Mouse (Mus musculus): ENCODE measurements around the gene Entpd3.

GRCm38 (mm10) chr9:120496691-120497090 is 42.9 kb upstream of the Entpd3 start:
- TF ChIP-seq CTCF (IDR thresholded peaks at IDR 0.05; ENCODE audit: low read depth) (peak; percentile 96), EP300 (optimal IDR thresholded peaks at IDR 0.05) (no peak)
